Mouse (Mus musculus): ENCODE results near the gene Bdh2.

Gene Bdh2

GRCm38 (mm10) chr3:135280669-135281415 lies at the start of gene Bdh2:
Gene Bdh2 (plus strand): TSS chr3:135281221.
- DNase-seq (ENCODE audit: low spot score) = peak; percentile 95

GRCm38 (mm10) chr3:135232058-135232457 lies 49.0 kb upstream of the Bdh2 start:
- no peak for DNase-seq (ENCODE audit: low spot score)

DNA sequence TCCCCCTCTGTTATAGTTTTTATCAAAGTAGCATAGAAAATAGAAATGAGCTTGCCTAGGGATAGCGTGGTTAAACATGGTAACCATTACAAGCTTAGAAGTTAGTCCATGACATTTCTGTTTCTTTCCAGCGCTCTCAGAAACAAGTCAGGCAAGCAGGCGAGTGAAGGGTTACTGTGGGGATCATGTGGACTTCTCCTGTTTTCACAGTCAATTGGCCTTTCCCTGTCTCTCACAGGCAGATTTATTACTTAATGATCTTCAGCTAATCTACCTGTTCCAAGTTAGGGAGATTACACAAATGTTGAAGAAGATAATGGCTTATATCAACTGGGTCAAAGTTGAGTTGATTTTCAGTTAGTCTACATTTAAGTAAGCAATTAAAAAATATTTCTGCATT lies 48.6 kb upstream of the Bdh2 start:
- DNase-seq (ENCODE audit: low spot score) = no peak

GRCm38 (mm10) chr3:135245733-135246132 lies 35.3 kb upstream of the Bdh2 start:
- DNase-seq (ENCODE audit: low spot score) = peak; percentile 53

GRCm38 (mm10) chr3:135246828-135247227 lies 34.2 kb upstream of the Bdh2 start:
- no peak for DNase-seq (ENCODE audit: low spot score)

DNA sequence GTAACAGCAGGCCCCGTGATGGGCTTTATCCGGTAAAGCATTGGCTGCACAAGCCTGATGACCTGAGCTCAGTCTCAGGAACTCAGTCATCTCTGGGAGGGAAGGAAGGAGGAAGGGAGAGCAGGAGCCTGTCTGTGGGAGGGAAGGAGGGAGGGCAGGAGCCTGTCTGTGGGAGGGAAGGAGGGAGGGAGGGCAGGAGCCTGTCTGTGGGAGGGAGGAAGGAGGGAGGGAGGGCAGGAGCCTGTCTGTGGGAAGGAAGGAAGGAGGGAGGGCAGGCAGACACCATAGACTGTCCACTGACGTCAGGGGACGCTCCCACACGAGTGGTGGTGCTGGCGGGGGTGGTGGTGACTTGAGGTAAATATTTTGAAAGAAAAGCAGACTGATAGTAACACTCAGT lies 31.9 kb upstream of the Bdh2 start:
- DNase-seq (ENCODE audit: low spot score) = no peak

DNA sequence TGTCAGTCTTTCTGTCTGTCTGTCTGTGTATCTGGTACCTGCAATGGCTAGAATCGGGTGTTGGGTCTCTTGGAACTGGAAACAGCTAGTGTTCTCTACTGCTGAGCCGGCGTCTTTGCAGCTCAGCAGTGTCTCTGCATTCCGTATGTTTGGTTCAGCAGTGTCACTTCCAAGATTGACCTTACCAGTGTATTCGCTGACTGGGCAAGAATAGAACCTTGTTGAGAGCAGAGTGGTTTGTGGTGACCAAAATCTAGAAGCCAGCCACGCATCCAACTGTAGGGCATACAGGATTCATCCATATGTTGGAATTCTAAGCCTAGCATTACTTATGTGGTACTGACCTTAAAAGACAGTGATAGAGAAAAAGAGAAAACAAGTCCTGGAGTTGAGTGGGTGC lies 29.2 kb upstream of the Bdh2 start:
- no peak for DNase-seq (ENCODE audit: low spot score)

GRCm38 (mm10) chr3:135254784-135255183 lies 26.2 kb upstream of the Bdh2 start:
- DNase-seq (ENCODE audit: low spot score) = no peak

- no peak for DNase-seq (ENCODE audit: low spot score)
Observed at GRCm38 (mm10) chr3:135258919-135259318, 22.1 kb upstream of the Bdh2 start.

DNA sequence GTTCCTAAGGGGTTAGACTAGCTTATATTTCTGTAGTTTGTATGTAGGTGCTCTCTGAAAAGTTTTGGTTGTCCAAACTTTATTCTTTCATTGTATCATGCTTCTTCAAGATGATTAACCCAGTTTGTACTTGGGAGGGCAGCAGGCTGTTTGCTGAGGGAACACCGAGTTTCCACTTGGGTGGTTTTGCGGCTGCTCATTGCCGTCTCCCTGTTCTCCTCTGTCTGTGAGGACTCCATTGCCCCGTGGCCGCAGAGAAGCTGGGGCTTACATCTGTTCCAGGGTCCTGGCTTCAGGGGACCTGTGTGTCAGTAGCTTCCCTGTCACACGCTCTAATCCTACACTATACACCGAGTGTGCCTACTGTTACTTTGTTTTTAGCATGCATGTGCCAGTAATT lies 20.8 kb upstream of the Bdh2 start:
- no peak for DNase-seq (ENCODE audit: low spot score)

GRCm38 (mm10) chr3:135268616-135269015 lies 12.4 kb upstream of the Bdh2 start:
- no peak for DNase-seq (ENCODE audit: low spot score)

DNA sequence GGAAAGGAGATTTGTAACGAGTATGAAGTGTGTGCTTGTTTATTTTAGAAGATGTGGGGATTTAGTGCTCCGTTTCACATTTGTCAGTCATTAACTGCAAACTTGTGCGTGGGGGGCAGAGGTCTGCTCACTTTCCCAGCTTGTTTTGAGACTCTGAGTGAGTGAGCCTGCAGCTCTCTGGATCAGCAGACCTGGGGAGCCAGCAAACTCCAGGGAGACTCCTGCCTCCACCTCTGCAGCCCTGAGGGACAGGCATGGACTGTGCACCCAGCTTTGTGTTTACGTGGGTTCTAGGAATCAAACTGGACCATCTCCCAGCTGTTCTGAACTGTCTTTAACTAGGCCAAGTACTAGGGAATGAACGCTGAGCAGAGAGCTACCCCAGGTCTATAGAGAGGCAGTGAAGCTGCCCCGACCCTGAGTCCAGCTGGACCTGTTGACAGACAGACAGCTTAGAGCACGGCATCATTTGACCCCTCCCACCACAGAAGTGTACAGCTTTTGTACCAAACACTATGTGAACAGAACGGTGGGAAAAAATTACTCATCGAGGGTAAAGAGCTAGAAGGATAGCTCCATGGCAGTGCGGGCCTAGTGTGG lies 11.5 kb upstream of the Bdh2 start:
- no peak for DNase-seq (ENCODE audit: low spot score)

DNA sequence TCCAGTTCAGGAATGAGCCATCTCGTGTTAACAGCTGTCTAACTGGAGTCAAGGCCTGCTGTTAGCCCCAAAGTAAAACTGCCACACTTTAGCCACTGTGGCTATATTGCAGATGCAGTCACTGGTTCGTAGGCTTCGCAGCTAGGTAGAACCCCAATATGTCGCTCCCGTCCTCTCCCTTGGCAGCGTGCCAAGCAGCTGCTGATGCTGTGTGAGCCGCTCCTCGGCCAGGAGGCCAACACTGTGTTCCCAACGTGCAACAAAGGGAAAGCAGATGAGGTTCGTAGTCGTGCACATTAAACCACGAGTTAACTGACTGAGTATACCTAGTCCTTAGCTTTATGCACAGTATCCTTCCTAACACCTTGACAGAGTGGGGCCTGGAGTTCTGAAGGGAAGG lies 8.4 kb upstream of the Bdh2 start:
- DNase-seq (ENCODE audit: low spot score) = no peak

DNA sequence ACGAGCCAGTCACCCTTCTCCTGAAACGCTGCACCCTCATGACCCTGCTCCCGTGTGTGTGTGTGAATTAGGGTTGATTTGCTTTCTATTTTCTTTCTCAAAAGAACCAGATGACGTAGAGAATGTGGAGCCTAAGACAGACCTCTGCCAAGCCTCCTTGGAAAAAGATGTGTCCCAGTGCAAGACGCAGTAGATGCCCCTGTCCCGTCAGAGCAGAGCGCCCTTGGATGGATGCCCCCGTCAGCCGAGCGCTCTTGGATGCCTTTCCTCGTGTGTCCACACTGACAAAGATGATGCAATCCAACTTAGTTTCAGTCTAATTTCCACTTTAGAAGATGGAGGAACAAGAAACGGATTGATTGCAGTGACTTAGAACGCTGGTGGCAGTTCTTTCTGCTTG lies 8.0 kb upstream of the Bdh2 start:
- no peak for DNase-seq (ENCODE audit: low spot score)

DNA sequence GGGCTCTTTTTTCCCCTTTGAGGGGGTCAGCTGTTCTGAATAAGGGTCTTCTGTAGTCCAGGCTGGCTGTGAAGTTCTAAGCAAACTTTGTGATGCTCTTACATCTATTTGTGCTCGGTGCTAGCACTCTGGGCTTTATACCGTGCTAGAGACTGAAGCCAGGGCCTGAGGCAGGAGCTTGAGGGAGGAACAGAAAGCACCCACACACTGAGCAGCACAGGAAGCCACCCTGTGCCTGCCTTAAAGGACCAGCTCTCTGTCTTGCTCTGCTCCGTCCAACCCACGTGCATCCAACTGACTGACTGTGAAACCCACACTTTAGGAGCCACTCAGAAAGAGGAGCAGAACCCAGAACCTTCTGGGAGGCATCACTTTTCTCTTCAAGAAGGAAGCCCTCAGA lies 861 bp upstream of the Bdh2 start:
- DNase-seq (ENCODE audit: low spot score) = no peak

DNA sequence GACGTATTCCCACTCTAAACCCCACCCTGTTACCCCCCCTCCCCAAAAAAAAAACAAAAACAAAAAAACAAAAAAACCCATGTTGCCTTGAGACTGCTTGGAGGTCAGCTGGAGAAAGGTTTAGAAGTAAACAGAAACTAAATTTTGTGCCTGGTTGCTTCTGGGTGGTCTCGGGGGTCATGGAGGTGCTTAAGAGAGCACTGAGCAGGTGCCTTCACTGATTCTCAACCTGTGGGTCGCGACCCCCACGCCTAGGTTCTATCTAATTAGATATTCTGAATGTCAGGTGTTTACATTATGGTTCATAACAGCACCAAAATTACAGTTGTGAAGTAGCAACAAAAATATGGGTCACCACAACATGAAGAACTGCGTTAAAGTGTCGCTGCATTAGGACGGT lies 680 bp downstream of the Bdh2 start:
- no peak for DNase-seq (ENCODE audit: low spot score)

DNA sequence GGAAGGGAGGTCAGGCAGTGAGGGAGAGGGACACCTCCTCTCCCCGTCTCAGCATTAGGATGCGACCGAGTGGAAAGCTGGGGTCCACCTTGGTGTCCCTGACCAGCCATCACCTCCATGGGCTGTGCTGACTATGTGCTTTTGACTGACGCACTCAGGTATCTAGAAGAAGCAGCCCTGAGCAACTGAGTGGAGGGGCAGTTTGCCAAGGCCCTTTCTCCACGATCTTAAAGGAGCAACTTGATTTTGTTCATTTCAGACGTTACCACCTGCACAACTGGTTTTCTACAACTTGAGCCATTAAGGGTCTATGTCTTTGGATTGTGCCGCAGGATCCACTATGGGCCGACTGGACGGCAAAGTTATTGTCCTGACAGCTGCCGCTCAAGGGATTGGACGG lies 4.2 kb downstream of the Bdh2 start:
- no peak for DNase-seq (ENCODE audit: low spot score)

- no peak for DNase-seq (ENCODE audit: low spot score)
Observed at GRCm38 (mm10) chr3:135285807-135286206, 4.8 kb downstream of the Bdh2 start.

DNA sequence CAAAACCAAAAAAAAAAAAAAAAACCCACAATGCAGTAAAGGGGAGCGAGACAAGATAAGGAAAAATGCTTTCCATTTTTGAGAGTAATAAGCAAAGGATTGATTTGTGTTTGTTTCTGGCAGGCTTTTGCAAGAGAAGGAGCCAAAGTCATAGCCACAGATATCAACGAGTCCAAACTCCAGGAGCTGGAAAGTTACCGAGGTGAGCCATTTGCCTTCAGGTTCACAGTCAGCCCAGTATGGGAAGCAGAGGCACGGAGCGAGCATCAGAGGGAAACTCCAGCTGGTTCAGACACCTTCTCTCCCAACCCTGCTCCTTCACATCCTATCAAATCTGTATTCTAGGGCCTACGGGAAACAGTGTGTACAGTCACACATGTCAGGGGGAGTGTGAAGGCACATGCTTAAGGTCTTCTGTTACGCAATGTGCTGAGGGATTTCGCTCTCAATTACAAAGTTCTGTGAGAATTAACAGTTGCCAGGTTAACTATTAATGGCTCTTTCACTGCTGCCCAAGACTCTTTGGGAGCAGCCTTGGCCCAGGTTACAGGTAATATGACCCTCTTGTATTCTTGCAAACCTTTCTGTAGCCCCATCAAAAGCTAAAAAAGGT lies 7.2 kb downstream of the Bdh2 start:
- DNase-seq (ENCODE audit: low spot score) = no peak

DNA sequence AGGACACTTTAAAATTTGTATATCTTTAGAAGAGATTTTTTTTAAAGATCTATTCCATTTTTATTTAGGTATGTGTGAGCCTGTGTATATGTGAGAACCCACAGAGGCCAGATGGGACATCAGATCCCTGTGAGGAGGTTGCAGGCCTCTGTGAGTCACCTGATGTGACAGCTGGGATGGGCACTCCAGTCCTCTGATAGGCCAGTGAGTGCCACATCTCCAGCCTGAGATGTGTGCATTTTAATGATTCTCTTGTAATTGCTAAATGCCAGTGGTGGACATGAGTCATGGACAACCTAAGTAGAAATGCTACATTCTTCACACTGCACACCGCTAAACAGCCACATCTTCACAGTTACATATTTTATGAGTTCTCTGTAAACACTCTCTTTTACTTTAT lies 8.1 kb downstream of the Bdh2 start:
- DNase-seq (ENCODE audit: low spot score) = no peak

- DNase-seq (ENCODE audit: low spot score) = peak; percentile 82
Observed at GRCm38 (mm10) chr3:135290249-135290894, 9.4 kb downstream of the Bdh2 start.

DNA sequence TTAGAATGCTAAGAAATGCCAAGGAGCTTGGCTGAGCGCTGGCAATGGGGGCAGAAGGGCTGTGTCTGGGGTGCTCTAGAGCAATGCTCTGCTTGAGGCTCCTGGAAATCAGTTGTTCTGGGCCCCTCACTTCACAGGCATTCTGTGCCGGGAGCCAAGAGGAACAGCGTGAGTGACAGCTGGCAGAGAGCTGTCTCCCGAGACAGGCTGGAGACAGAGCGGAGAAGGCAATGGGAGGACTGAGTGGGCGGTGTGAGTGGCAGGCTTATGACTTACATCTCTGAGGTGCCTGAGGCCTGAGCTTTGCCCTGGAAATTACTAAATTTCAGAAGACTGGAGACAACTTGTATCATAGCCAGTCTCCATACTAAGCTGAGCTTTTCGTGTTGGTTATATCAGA lies 12.7 kb downstream of the Bdh2 start:
- DNase-seq (ENCODE audit: low spot score) = peak; percentile 29

GRCm38 (mm10) chr3:135295559-135295958 lies 14.5 kb downstream of the Bdh2 start:
- no peak for DNase-seq (ENCODE audit: low spot score)

Data from retina, embryonic 14.5 days (tissue).